Mouse (Mus musculus) left cerebral cortex, adult 11 months (tissue): ENCODE measurements around the gene Ankar.

ENCODE experiments used
- DNase-seq: peaks from one replicate; pipeline ENCODE4 v3.0.0; 2022; ENCODE audit warnings: low spot score

Ankar gene

DNA sequence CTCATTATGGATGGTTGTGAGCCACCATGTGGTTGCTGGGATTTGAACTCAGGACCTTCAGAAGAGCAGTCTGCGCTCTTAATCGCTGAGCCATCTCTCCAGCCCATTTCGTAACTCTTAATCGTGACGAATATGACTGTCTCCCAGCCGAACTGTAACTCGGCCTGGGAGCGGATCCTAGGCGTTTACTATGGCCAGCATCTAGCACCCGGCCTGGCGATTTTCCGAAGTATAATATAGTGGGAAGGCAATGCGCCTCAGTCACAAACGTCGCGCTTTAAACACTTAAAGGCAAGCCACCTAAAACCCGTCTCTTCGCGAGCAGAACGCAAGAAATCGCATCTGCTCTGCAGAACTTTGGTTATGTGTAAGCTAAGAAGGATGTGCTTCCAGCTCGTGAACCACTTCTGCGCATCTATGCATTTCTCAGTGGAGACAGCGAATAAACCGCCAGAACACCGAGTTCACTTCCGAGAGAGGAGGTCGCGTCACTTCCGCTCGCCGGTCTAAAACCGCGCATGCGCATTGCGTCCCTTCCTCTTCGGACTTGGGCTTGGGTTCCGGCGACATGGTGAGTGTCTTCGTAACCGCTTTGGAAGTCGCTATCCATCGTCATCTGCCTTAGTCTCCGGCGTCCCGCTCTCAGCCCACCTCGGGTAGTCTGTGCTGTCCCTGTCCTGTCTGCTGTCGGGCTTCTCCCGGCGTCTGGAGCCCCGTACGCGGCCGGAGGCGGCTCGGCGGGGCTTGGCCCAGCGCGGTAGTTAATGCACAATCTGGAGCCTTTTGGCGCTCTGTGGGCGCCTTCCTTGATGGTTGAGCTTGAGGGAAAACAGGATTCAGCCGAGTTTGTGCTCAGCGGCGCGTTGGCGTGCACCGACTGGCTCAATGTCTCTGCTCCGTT lies 10.6 kb upstream of the Ankar start, which contains the start of gene Rpl37a:
Gene Rpl37a, plus strand, starts transcription at position 538 of the 901 bp plus-strand sequence.
- peak; percentile 94 for DNase-seq

GRCm38 (mm10) chr1:72707525-72707924 lies 7.1 kb upstream of the Ankar start:
- no peak for DNase-seq

GRCm38 (mm10) chr1:72698651-72699050 lies 1.7 kb downstream of the Ankar start:
- no peak for DNase-seq

DNA sequence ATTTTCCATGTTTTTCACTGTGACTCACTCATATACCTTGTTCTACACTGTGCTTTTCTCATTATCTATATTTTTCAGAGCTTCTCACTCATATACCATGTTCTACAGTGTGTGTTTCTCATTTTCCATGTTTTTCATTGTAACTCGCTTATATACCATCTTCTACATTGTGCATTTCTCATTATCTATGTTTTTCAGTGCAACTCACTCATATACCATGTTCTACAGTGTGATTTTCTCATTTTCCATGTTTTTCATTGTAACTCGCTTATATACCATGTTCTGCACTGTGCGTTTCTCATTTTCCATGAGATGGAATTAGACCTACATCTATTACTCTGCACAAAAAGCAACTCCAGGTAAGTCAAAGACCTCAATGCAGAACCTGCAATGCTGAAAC lies 4.1 kb downstream of the Ankar start:
- DNase-seq: no peak

- no peak for DNase-seq
Observed at GRCm38 (mm10) chr1:72673070-72673469, 27.3 kb downstream of the Ankar start.

- DNase-seq: peak; percentile 40
Observed at GRCm38 (mm10) chr1:72640658-72641410, 59.5 kb downstream of the Ankar start.

DNA sequence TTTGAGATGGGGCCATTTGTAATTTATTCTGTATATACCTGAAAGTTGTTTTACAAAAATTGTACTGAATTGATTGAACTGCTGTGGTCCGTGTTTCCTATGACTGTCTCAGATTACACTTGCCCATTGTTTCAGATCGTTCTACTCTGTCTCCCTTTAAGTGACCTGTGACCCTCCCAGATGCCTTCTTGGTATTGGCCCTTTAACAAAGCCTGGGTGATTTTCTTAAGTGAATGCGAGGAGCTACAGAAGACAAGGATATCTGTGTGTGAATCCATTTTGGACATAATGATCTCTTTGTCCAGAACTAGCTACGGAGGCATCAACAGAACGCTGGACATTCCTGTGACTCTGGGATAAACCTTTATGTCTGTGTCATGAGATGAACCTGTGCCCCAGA lies 65.2 kb downstream of the Ankar start:
- DNase-seq: no peak

GRCm38 (mm10) chr1:72612172-72612571 lies 88.2 kb downstream of the Ankar start:
- DNase-seq: no peak

- no peak for DNase-seq
Observed at GRCm38 (mm10) chr1:72609887-72610877, 90.2 kb downstream of the Ankar start.

- DNase-seq: no peak
Observed at GRCm38 (mm10) chr1:72609129-72609528, 91.2 kb downstream of the Ankar start.

DNA sequence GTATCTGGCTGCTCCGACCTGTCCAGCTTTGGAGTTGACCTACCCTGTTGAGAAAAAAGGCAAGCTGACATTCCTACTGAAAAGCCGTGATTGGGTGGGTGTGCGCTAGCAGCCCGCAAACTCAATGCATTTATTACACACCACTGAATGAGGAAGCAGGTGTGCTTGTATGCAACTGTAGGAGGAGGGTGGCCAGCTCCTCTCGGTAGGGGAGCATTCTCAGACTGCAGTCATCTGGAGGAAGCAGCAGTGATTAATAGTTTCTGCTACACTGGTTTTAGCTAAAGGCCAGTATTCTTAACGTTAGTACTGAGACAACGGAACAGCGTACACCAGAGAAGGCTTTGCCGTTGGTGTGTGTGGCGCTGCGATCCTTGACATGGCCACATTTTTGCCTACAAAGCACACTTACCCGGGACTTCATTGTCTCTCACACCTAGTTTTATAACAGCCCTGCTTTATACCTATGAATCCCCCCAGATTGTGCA lies 94.1 kb downstream of the Ankar start:
- DNase-seq: no peak

GRCm38 (mm10) chr1:72602803-72603202 lies 97.6 kb downstream of the Ankar start:
- DNase-seq: no peak

GRCm38 (mm10) chr1:72602186-72602585 lies 98.2 kb downstream of the Ankar start:
- DNase-seq: no peak

- DNase-seq: no peak
Observed at GRCm38 (mm10) chr1:72601233-72601632, 99.1 kb downstream of the Ankar start.

- no peak for DNase-seq
Observed at GRCm38 (mm10) chr1:72600778-72601177, 99.6 kb downstream of the Ankar start.

DNA sequence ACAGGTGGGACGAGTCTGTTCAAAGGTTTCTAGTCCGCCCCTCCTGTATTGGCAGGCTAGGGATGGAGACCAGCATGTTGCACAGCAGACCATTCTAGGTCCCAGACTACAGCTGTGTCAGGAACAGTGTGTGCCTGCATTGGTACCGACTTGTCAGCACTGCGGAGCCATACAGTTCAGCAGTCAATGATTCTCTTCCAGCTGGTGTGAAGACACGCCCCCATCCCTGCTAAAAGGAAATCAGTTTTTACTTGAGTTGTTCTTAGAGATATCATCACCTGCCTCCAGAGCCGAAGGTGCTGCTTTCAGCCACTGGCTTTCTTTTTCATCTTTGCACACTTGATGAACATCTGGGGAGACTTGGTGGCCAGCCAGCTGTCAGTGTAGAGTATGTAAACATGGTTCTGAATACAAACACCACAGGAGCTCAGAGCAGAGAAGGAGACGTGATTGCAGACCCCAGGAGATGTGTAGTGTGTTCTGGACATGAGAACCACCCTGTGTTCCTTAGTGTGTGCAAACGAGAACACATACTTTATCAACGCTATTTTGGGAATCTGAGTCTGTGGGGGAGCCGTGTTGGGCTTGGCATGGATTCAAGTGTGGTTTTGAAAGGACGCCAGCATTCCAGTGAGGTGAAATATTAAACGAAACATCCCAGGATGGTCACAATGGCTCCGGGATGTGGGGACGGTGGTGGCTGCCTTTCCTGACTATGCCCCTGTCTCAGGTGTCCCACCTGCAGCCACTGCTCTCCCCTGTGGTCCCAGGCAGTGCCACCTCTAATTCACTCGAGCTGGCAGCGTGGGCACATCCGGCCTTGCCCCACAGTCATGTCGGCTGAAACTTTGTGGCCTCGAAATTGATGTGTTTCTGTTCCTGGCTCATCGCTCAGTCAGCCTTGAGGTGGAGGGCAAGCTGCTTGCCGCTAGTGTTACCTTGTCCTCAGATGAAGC lies 101.0 kb downstream of the Ankar start:
- no peak for DNase-seq

- DNase-seq: no peak
Observed at GRCm38 (mm10) chr1:72596231-72596630, 104.1 kb downstream of the Ankar start.

- DNase-seq: no peak
Observed at GRCm38 (mm10) chr1:72595686-72596085, 104.7 kb downstream of the Ankar start.

DNA sequence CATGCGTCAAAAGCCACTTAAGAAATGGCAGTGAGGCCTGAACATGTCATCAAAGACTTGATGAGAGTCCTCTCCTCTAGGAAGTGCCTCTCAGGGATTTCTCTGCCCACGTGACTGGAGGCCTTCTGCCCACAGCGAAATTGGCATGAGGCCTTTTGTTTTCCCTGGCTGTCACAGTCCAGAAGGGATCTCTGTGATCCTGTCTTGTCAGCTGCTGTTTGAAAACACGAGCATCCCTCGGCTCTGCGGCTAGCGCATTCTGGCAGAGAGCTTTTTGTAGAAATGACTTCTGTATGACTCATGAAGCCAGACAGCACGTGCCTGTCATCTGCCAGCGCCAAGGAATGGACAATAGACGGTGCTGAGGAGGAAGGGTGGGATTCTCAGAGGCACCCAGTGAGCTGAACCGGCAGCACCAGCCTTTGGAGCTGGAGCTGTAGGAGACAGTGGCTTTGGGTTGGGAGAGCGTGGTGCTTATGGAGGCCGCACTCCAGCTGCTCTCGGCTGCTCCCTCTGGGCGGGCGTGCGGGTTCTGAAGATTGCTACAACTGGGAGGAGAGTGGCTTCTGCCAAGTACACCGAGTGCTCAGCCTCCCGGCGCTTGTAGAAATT lies 106.9 kb downstream of the Ankar start:
- peak; percentile 72 for DNase-seq
